Mouse (Mus musculus) neural tube, embryonic 13.5 days (tissue): Measurements from ENCODE around the gene Gns. TPM values are rescaled to one million over a fixed set of nuclear protein-coding genes. Genes with fewer than 3 reads are reported as not detected.
A peak's percentile ranks its signal among the peaks of the same experiment; 100 is the strongest.

ENCODE experiments used
- ATAC-seq: fragments of 200-750 bp; cut with Nextera tagmentation; 2 replicates; pipeline ENCODE4 v1.8.0; 2017; ENCODE audit warnings: low read depth, mild to moderate bottlenecking, moderate TSS enrichment, moderate library complexity
- H3K27ac ChIP-seq: fragments of 300-500 bp; sonication (generic); replicated peaks from 2 replicates; pipeline ENCODE4 v1.5.1; 2015; ENCODE audit warnings: moderate library complexity, mild to moderate bottlenecking, inconsistent platforms
- H3K27me3 ChIP-seq: fragments of 300-500 bp; sonication (generic); 2 replicates; pipeline ENCODE4 v1.6.1; 2015; ENCODE audit warnings: mild to moderate bottlenecking, inconsistent platforms
- H3K36me3 ChIP-seq: fragments of 300-500 bp; sonication (generic); 2 replicates; pipeline ENCODE4 v1.6.1; 2015; ENCODE audit warnings: mild to moderate bottlenecking, inconsistent platforms
- H3K4me1 ChIP-seq: fragments of 300-500 bp; sonication (generic); replicated peaks from 2 replicates; pipeline ENCODE4 v1.6.1; 2015; ENCODE audit warnings: inconsistent platforms
- H3K4me2 ChIP-seq: fragments of 300-500 bp; sonication (generic); 2 replicates; pipeline ENCODE4 v1.6.1; 2015; ENCODE audit warnings: inconsistent platforms, mild to moderate bottlenecking, moderate library complexity
- H3K4me3 ChIP-seq: fragments of 300-500 bp; sonication (generic); 2 replicates; pipeline ENCODE4 v1.5.1; 2015; ENCODE audit warnings: mild to moderate bottlenecking, inconsistent platforms
- H3K9ac ChIP-seq: fragments of 300-500 bp; sonication (generic); 2 replicates; pipeline ENCODE4 v1.6.1; 2015; ENCODE audit warnings: moderate library complexity, mild to moderate bottlenecking, inconsistent platforms
- H3K9me3 ChIP-seq: fragments of 300-500 bp; sonication (generic); 2 replicates; pipeline ENCODE4 v1.6.1; 2016; ENCODE audit warnings: inconsistent platforms
- WGBS: fragments of 180-500 bp; shearing (Covaris S2); methylation state at CpG from one replicate; pipeline ENCODE4 v1.1.7; 2015; 5-methylcytosine and 5-hydroxymethylcytosine counted together
- polyA plus RNA-seq: library from polyadenylated mRNA; unstranded; fragments of >200 nt; fragmentation: Nextera tagmentation; extraction: Ambion mirVana; gene quantifications from 2 replicates; pipeline ENCODE4 v1.2.1, GENCODE M21; 2015

Gns gene
- polyA plus RNA-seq, 1 experiment from 2014 or later = 46.7 TPM

DNA sequence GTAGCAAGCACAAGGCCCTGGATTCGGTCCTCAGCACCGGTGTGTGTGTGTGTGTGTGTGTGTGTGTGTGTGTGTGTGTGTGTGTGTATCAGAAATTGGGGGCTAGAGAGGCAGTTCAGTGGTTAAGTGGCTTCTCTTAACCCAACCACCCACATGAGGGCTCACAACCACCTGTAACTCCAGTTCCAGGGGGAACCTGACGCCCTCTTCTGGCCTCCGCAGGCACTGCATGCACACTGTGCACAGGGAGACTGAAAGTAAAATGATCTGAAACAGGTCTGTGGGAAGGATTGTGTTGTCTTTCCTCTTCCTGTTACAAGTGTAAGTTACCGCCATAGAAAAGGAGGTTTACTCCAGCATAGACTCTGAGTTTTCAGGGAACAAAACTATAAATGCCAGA, 62.2 kb downstream of the Gns start:
- no peak for ATAC-seq
- WGBS = 67% methylated on average over 5 of the region's 5 CpGs
- H3K27ac ChIP-seq = no peak overlapping the region
- H3K9me3 ChIP-seq = no peaks in the 10 kb centered on the region
- no peak overlapping the region for H3K4me3 ChIP-seq
- no peak overlapping the region for H3K9ac ChIP-seq
- H3K36me3 ChIP-seq = no peaks in the 10 kb centered on the region
- peaks cover 52% of the 10 kb centered on the region for H3K4me1 ChIP-seq
- no peak overlapping the region for H3K4me2 ChIP-seq
- H3K27me3 ChIP-seq = no peaks in the 10 kb centered on the region

- H3K27me3 ChIP-seq = no peaks in the 10 kb centered on the region
- H3K9me3 ChIP-seq = no peaks in the 10 kb centered on the region
- H3K36me3 ChIP-seq = no peaks in the 10 kb centered on the region
- no peak overlapping the region for H3K4me2 ChIP-seq
- H3K4me3 ChIP-seq = no peak overlapping the region
- H3K9ac ChIP-seq = no peak overlapping the region
- 86% methylated on average over 15 of the region's 15 CpGs for WGBS
- no peak for ATAC-seq
- peaks cover 54% of the 10 kb centered on the region for H3K4me1 ChIP-seq
- H3K27ac ChIP-seq = peak overlapping the region; percentile 9; the same call in 1 of the 2 replicates
Observed at GRCm38 (mm10) chr10:121428011-121428711, 63.3 kb downstream of the Gns start.

GRCm38 (mm10) chr10:121429089-121429488, 64.2 kb downstream of the Gns start:
- Histone ChIP-seq H3K4me3 (no peak overlapping the region), H3K4me2 (no peak overlapping the region), H3K36me3 (no peaks in the 10 kb centered on the region), H3K27me3 (no peaks in the 10 kb centered on the region), H3K4me1 (peaks cover 47% of the 10 kb centered on the region), H3K9me3 (no peaks in the 10 kb centered on the region), H3K27ac (peak overlapping the region; percentile 63), H3K9ac (no peak overlapping the region)
- 0 out of 2 replicates have a peak, but pooled peaks have one; percentile 28 for ATAC-seq
- 57% methylated on average over 2 of the region's 2 CpGs for WGBS

GRCm38 (mm10) chr10:121429581-121429980, 64.7 kb downstream of the Gns start:
- ATAC-seq = no peak
- peak overlapping the region; percentile 33; the same call in 1 of the 2 replicates for H3K4me2 ChIP-seq
- H3K9me3 ChIP-seq = no peaks in the 10 kb centered on the region
- H3K27ac ChIP-seq = peak overlapping the region; percentile 63
- H3K36me3 ChIP-seq = no peaks in the 10 kb centered on the region
- no peak overlapping the region for H3K4me3 ChIP-seq
- no peaks in the 10 kb centered on the region for H3K27me3 ChIP-seq
- H3K4me1 ChIP-seq = peaks cover 43% of the 10 kb centered on the region
- H3K9ac ChIP-seq = 0 out of 2 replicates have a peak overlapping the region, but pooled peaks have one; percentile 36
- 52% methylated on average over 8 of the region's 8 CpGs for WGBS

- Histone ChIP-seq H3K27ac (peak overlapping the region; percentile 63), H3K9me3 (no peaks in the 10 kb centered on the region), H3K4me3 (no peak overlapping the region), H3K27me3 (no peaks in the 10 kb centered on the region), H3K36me3 (no peaks in the 10 kb centered on the region), H3K4me1 (peaks cover 43% of the 10 kb centered on the region), H3K9ac (0 out of 2 replicates have a peak overlapping the region, but pooled peaks have one; percentile 36), H3K4me2 (peak overlapping the region; percentile 33)
- ATAC-seq = no peak
- 35% methylated on average over 14 of the region's 14 CpGs for WGBS
Observed at GRCm38 (mm10) chr10:121429981-121430682, 65.2 kb downstream of the Gns start.

GRCm38 (mm10) chr10:121430764-121431540, 66.1 kb downstream of the Gns start:
- peaks cover 48% of the 10 kb centered on the region for H3K4me1 ChIP-seq
- H3K9me3 ChIP-seq = no peaks in the 10 kb centered on the region
- no peak overlapping the region for H3K4me3 ChIP-seq
- WGBS = 79% methylated on average over 15 of the region's 15 CpGs
- H3K27me3 ChIP-seq = no peaks in the 10 kb centered on the region
- no peak overlapping the region for H3K4me2 ChIP-seq
- peak overlapping the region; percentile 63; the same call in 1 of the 2 replicates for H3K27ac ChIP-seq
- no peak overlapping the region for H3K9ac ChIP-seq
- no peaks in the 10 kb centered on the region for H3K36me3 ChIP-seq
- ATAC-seq = no peak

DNA sequence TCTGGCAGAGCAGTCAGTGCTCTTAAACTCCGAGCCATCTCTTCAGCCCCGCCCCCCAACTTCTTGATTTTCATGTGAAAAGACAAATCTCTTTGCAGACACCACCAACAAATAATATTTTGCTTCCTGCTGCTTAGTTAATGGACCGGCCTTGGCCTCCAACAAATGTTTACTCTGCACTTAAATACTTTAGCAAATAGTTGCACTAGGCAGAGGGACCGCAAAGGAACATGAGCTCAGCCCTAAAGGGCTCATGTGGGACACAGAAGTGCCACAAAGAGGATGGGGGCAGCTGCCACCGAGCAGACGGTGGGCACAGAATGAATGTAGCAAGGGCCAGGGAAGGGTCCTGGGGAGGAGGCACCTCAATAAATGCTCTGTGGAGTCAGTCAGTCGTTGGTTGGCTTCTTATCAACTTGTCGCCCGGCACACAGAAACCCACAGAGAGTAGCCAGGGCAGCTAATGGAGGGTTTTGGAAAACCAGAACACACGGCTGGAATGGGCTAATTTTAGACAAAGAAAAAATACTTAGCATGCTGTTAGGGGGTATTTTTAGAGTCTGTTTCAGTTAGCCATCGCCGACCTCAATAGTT, 67.2 kb downstream of the Gns start:
- Histone ChIP-seq H3K4me2 (no peak overlapping the region), H3K9ac (0 out of 2 replicates have a peak overlapping the region, but pooled peaks have one; percentile 13), H3K9me3 (no peaks in the 10 kb centered on the region), H3K27ac (peak overlapping the region; percentile 62), H3K27me3 (no peaks in the 10 kb centered on the region), H3K36me3 (no peaks in the 10 kb centered on the region), H3K4me1 (peaks cover 56% of the 10 kb centered on the region), H3K4me3 (no peak overlapping the region)
- 53% methylated on average over 12 of the region's 12 CpGs for WGBS
- ATAC-seq = no peak

- no peak for ATAC-seq
- Histone ChIP-seq H3K27me3 (no peaks in the 10 kb centered on the region), H3K36me3 (no peaks in the 10 kb centered on the region), H3K4me1 (peaks cover 56% of the 10 kb centered on the region), H3K9ac (0 out of 2 replicates have a peak overlapping the region, but pooled peaks have one; percentile 13), H3K4me3 (no peak overlapping the region), H3K27ac (peak overlapping the region; percentile 54), H3K4me2 (no peak overlapping the region), H3K9me3 (no peaks in the 10 kb centered on the region)
- 41% methylated on average over 16 of the region's 16 CpGs for WGBS
Observed at GRCm38 (mm10) chr10:121432635-121433280, 67.9 kb downstream of the Gns start.

DNA sequence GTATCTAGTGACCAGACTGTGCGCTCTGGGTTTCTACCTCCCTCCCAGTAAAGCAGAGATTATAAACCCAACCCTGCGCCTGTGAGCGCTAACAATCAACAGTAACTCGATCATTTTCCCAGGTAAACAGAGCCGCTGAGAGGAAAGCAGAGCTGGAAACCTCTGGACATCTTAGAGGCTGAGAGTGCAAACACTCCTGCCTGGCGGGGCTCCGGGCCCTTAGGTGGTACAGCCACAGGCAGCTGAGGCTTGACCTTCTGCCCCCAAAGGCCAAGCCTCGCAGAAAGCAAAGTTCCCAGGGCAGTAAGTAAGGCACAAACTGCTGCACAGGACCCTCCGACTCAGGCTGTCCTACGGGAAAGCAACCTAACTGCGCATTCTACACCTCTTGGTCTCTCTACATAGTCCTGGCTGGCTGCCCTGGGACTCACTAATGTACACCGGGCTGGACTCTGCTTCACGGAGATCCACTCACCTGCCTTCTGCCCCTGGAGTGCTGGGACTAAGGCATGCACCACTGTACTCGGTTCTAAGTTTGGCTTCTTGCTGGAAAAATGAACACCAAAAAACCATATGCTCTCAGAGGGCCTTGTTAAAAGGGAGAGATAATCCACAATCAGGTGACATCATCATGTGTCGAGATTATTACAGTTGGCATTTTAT, 69.7 kb downstream of the Gns start:
- Histone ChIP-seq H3K4me2 (no peak overlapping the region), H3K9me3 (no peaks in the 10 kb centered on the region), H3K27ac (no peak overlapping the region), H3K4me3 (no peak overlapping the region), H3K36me3 (no peaks in the 10 kb centered on the region), H3K4me1 (peaks cover 49% of the 10 kb centered on the region), H3K9ac (no peak overlapping the region), H3K27me3 (no peaks in the 10 kb centered on the region)
- WGBS = 81% methylated on average over 15 of the region's 15 CpGs
- ATAC-seq = no peak

- no peak overlapping the region for H3K4me2 ChIP-seq
- no peak overlapping the region for H3K4me3 ChIP-seq
- no peaks in the 10 kb centered on the region for H3K36me3 ChIP-seq
- WGBS = 80% methylated on average over 28 of the region's 28 CpGs
- H3K9me3 ChIP-seq = no peaks in the 10 kb centered on the region
- H3K9ac ChIP-seq = no peak overlapping the region
- no peak overlapping the region for H3K27ac ChIP-seq
- ATAC-seq = no peak
- no peaks in the 10 kb centered on the region for H3K27me3 ChIP-seq
- H3K4me1 ChIP-seq = peaks cover 37% of the 10 kb centered on the region
Observed at GRCm38 (mm10) chr10:121435546-121436257, 70.8 kb downstream of the Gns start.
